Mouse (Mus musculus) heart, postnatal 0 days (tissue): ENCODE data around the gene Tbc1d1. TPM values are rescaled to one million over a fixed set of nuclear protein-coding genes. Genes with fewer than 3 reads are reported as not detected.

ENCODE experiments used
- ATAC-seq: fragments of 200-750 bp; cut with Nextera tagmentation; 2 replicates; pipeline ENCODE4 v1.8.0; 2017; ENCODE audit warnings: low read depth, moderate number of reproducible peaks, moderate library complexity; ENCODE audit not compliant: insufficient read depth
- DNase-seq: peaks from one replicate; pipeline ENCODE4 v3.0.0-alpha.2; 2016; ENCODE audit warnings: low spot score
- H3K27ac ChIP-seq: fragments of 300-500 bp; sonication (generic); 2 replicates; pipeline ENCODE4 v1.5.1; 2014; ENCODE audit warnings: low read depth, mild to moderate bottlenecking
- H3K27me3 ChIP-seq: fragments of 300-500 bp; sonication (generic); 2 replicates; pipeline ENCODE4 v1.6.1; 2014; ENCODE audit warnings: low read length, mixed read lengths; ENCODE audit not compliant: control insufficient read depth, insufficient read depth
- H3K36me3 ChIP-seq: fragments of 300-500 bp; sonication (generic); replicated peaks from 2 replicates; pipeline ENCODE4 v1.6.1; 2014; ENCODE audit warnings: low read length, mixed read lengths; ENCODE audit not compliant: control insufficient read depth, insufficient read depth
- H3K4me1 ChIP-seq: fragments of 300-500 bp; sonication (generic); 2 replicates; pipeline ENCODE4 v1.6.1; 2014; ENCODE audit warnings: antibody characterized with exemption; ENCODE audit not compliant: control insufficient read depth, insufficient read depth
- H3K4me2 ChIP-seq: fragments of 300-500 bp; sonication (generic); 2 replicates; pipeline ENCODE4 v1.6.1; 2014; ENCODE audit warnings: low read depth, mild to moderate bottlenecking, low read length, moderate library complexity
- H3K4me3 ChIP-seq: fragments of 300-500 bp; sonication (generic); 2 replicates; pipeline ENCODE4 v1.5.1; 2014; ENCODE audit warnings: low read depth, low read length
- H3K9ac ChIP-seq: fragments of 300-500 bp; sonication (generic); replicated peaks from 2 replicates; pipeline ENCODE4 v1.6.1; 2014; ENCODE audit warnings: low read depth, low read length, mixed read lengths
- H3K9me3 ChIP-seq: fragments of 300-500 bp; sonication (generic); replicated peaks from 2 replicates; pipeline ENCODE4 v1.6.1; 2016; ENCODE audit warnings: low read length; ENCODE audit not compliant: control insufficient read depth
- CTCF ChIP-seq: IDR thresholded peaks from 2 replicates; pipeline ENCODE4 v1.5.1; 2016; ENCODE audit warnings: antibody characterized with exemption, control low read depth, low read depth
- EP300 ChIP-seq: IDR thresholded peaks from 2 replicates; pipeline ENCODE4 v1.6.1; 2016; ENCODE audit warnings: antibody characterized with exemption, low read depth
- WGBS: fragments of 180-500 bp; shearing (Covaris S2); extraction: QIAGEN DNeasy Blood & Tissue Kit; methylation state at CpG from one replicate; pipeline ENCODE4 v1.1.7; 2014; 5-methylcytosine and 5-hydroxymethylcytosine counted together
- polyA plus RNA-seq: library from polyadenylated mRNA; unstranded; fragments of >200 nt; fragmentation: Nextera tagmentation; extraction: Ambion mirVana; gene quantifications from 2 replicates; pipeline ENCODE4 v1.2.1, GENCODE M21; 2015
- total RNA-seq: library from RNA; depleted of rRNA; stranded (reverse); fragments of >200 nt; gene quantifications from 2 replicates; pipeline ENCODE4 v1.2.3, GENCODE M21; 2014; ENCODE audit warnings: low replicate concordance

Tbc1d1 gene
- total and polyA plus RNA-seq, 2 experiments from 2014 or later: 22.4 to 55.4 TPM

DNA sequence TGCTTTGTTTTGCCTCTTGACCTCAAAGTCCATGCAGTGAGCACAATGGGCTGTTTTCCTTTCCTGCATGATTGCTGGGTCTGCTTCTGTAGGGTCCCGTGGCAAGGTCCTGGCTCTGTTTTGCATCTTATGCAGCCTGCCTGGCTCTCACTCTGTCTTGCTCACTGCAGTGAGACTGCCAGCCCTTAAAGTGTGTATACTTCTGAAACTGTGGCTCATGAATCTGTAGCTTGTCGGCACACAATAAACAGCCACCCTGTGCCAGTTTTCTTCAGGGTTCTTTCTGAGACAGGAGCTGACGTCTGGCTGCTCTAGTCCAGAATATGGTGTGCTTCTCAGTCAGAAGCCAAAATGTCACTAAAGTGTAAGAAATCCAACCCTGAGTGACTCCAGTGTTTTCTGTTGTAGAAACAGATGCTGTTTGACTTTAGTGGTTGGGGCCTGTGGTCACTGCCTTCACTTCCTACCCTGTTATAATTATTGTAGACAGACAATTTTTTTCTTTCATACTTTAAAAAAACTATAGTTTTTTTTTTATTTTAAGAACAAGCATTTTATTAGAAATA, 32.1 kb downstream of the Tbc1d1 start:
- no peaks in the 10 kb centered on the region for H3K4me1 ChIP-seq
- H3K36me3 ChIP-seq: no peaks in the 10 kb centered on the region
- WGBS: 44% methylated on average over 3 of the region's 3 CpGs
- H3K9ac ChIP-seq: no peak overlapping the region
- peaks cover 4% of the 10 kb centered on the region; the same call in 1 of the 2 replicates for H3K9me3 ChIP-seq
- DNase-seq: no peak
- TF ChIP-seq EP300 (no peak), CTCF (no peak)
- no peak for ATAC-seq
- H3K27ac ChIP-seq: no peak overlapping the region
- H3K4me3 ChIP-seq: no peak overlapping the region
- H3K4me2 ChIP-seq: no peak overlapping the region
- no peaks in the 10 kb centered on the region for H3K27me3 ChIP-seq

DNA sequence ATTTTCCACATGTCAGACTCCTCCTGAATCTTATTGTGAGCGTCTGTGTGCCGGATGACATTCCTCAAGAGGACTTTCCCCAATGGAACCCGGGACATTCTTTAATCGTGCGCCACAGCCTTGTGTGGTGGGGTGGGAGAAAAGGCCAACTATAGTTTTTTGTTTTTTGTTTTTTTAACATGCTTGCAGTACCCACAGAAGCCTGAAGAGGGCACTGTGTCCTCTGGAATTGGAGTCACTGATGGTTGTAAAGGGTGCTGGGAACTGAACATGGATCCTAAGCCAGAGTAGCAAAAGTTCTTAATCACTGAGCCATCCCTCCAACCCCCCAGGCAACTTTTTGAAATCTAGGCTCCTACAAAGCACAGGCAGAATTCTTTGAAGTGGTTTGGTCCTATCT, 34.8 kb downstream of the Tbc1d1 start:
- Histone ChIP-seq H3K4me2 (no peak overlapping the region), H3K4me1 (no peaks in the 10 kb centered on the region), H3K36me3 (no peaks in the 10 kb centered on the region), H3K4me3 (no peak overlapping the region), H3K27me3 (no peaks in the 10 kb centered on the region), H3K9ac (no peak overlapping the region), H3K9me3 (peaks cover 4% of the 10 kb centered on the region; the same call in 1 of the 2 replicates), H3K27ac (no peak overlapping the region)
- no peak for TF ChIP-seq CTCF
- TF ChIP-seq EP300: no peak
- no peak for DNase-seq
- ATAC-seq: no peak
- WGBS: 96% methylated on average over 5 of the region's 5 CpGs

- Histone ChIP-seq H3K4me3 (no peak overlapping the region), H3K27ac (no peak overlapping the region), H3K9ac (no peak overlapping the region), H3K9me3 (peaks cover 4% of the 10 kb centered on the region; the same call in 1 of the 2 replicates), H3K4me2 (no peak overlapping the region), H3K27me3 (no peaks in the 10 kb centered on the region), H3K4me1 (peaks cover 9% of the 10 kb centered on the region; the same call in 1 of the 2 replicates), H3K36me3 (no peaks in the 10 kb centered on the region)
- ATAC-seq (no peak), DNase-seq (no peak)
- 55% methylated on average over 11 of the region's 11 CpGs for WGBS
- TF ChIP-seq CTCF: no peak
- no peak for TF ChIP-seq EP300
Measured at GRCm38 (mm10) chr5:64193353-64193752, 37.2 kb downstream of the Tbc1d1 start.

- ATAC-seq (no peak), DNase-seq (no peak)
- H3K27ac ChIP-seq: no peak overlapping the region; the same call in 1 of the 2 replicates
- no peak overlapping the region for H3K9ac ChIP-seq
- peaks cover 9% of the 10 kb centered on the region; the same call in 1 of the 2 replicates for H3K4me1 ChIP-seq
- H3K9me3 ChIP-seq: no peaks in the 10 kb centered on the region
- WGBS: 80% methylated on average over 1 of the region's 1 CpGs
- no peaks in the 10 kb centered on the region for H3K27me3 ChIP-seq
- H3K36me3 ChIP-seq: no peaks in the 10 kb centered on the region
- H3K4me2 ChIP-seq: no peak overlapping the region
- TF ChIP-seq EP300: no peak
- no peak for TF ChIP-seq CTCF
- H3K4me3 ChIP-seq: no peak overlapping the region
Measured at GRCm38 (mm10) chr5:64196250-64196865, 40.3 kb downstream of the Tbc1d1 start.

DNA sequence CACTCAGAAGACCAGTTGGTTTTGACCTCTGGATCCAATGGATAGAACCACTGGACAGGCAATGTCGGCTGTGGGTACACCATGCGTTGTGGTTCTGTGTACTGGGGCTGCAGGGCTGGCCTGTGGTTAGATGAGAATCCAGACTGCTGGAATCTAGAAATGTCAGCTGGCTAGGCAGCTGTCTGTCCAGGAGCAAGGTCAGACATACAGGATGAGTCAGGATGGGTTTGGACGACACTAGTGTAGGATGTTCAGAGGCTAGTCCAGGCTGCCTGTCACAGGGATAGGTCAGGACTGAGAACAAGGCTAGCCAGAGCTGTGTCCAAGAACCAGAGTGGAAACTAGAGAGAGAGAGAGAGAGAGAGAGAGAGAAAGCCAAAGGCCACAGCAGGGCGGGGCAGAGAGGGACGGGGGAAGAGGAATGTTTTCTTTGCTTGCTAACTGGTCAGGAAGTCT, 40.8 kb downstream of the Tbc1d1 start:
- H3K4me2 ChIP-seq: no peak overlapping the region
- no peak for TF ChIP-seq EP300
- TF ChIP-seq CTCF: no peak
- no peak overlapping the region for H3K9ac ChIP-seq
- peaks cover 9% of the 10 kb centered on the region; the same call in 1 of the 2 replicates for H3K4me1 ChIP-seq
- 58% methylated on average over 5 of the region's 5 CpGs for WGBS
- no peaks in the 10 kb centered on the region for H3K36me3 ChIP-seq
- no peaks in the 10 kb centered on the region for H3K27me3 ChIP-seq
- no peak overlapping the region for H3K4me3 ChIP-seq
- DNase-seq (no peak), ATAC-seq (peak; percentile 64)
- H3K27ac ChIP-seq: no peak overlapping the region; the same call in 1 of the 2 replicates
- H3K9me3 ChIP-seq: no peaks in the 10 kb centered on the region

DNA sequence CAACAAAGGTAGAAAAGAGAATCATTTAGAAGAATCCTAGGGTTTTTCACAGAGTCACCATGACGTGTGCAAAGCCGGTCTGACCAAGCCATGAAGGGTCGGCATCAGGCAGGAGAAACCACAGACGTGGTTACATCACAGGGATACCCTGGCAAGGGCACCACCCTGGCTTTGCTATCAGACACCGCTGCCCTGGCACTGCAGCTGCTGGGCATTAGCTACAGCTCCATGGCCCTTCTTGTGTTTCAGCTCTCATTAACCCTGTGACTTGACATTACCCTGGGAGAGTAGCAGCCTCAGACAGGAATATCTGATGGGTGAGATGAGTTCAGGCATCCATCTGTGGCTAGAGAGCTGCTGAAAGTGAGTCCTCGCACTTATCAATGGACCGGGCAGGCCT, 42.5 kb downstream of the Tbc1d1 start:
- Histone ChIP-seq H3K4me2 (no peak overlapping the region), H3K9me3 (no peaks in the 10 kb centered on the region), H3K36me3 (no peaks in the 10 kb centered on the region), H3K9ac (no peak overlapping the region), H3K27ac (no peak overlapping the region), H3K4me3 (no peak overlapping the region), H3K4me1 (peaks cover 9% of the 10 kb centered on the region; the same call in 1 of the 2 replicates), H3K27me3 (no peaks in the 10 kb centered on the region)
- WGBS: 90% methylated on average over 7 of the region's 7 CpGs
- TF ChIP-seq EP300 (no peak), CTCF (no peak)
- ATAC-seq: no peak
- DNase-seq: no peak
